ENCODE assay signal across 14 mouse cellular contexts in genomic region chr16:49175729-49176395, GRCm38 (mm10).
DNase-seq lines count a peak whose midpoint lies in the region; ATAC-seq and TF ChIP-seq lines count a peak whose summit lies in the region.
"Had no signal": no experiment of that assay in that cellular context is flagged by ENCODE, and none has a peak within 500 bp of the region (broad histone marks: within the 10 kb centered on the region; RNA-seq: fewer than 3 reads in every experiment).

No protein-coding gene starts in this region.

- no peaks in the 10 kb centered on the region for H3K36me3 ChIP-seq in kidney, embryonic 15.5 days
- H3K36me3 ChIP-seq in forebrain, embryonic 16.5 days (ENCODE audit: control insufficient read depth, insufficient read depth): no peaks in the 10 kb centered on the region
- no peaks in the 10 kb centered on the region for H3K36me3 ChIP-seq in midbrain, embryonic 11.5 days (ENCODE audit: control insufficient read depth, insufficient read depth, low read length)
- no peaks in the 10 kb centered on the region for H3K36me3 ChIP-seq in heart, adult 2 months (ENCODE audit: control insufficient read depth, insufficient read depth, low read length)
- H3K36me3 ChIP-seq: G1E had no signal

- TF ChIP-seq POLR2A in heart, adult 2 months (IDR thresholded peaks at IDR 0.05; ENCODE audit: insufficient read depth, low read depth, low read length): no peak

- no peak for DNase-seq in kidney, postnatal 36 days
- peak; percentile 37 for DNase-seq in brain, adult 2 months (ENCODE audit: low read depth, low spot score)
- no peak for DNase-seq in midbrain, embryonic 11.5 days (ENCODE audit: low spot score, missing footprints)
- no peak for DNase-seq in heart, adult 2 months
- DNase-seq in spleen, postnatal 4 days (ENCODE audit: low spot score in 2 of 2): no peak
- DNase-seq: B cell, adult 2 months; gastrocnemius, postnatal 14 days; kidney, adult 11 months; lung, postnatal 14 days had no signal

- no peaks in the 10 kb centered on the region for H3K9me3 ChIP-seq in kidney, embryonic 15.5 days (replicated peaks)
- H3K9me3 ChIP-seq in forebrain, embryonic 16.5 days (ENCODE audit: control insufficient read depth, low read length): no peaks in the 10 kb centered on the region
- no peaks in the 10 kb centered on the region for H3K9me3 ChIP-seq in midbrain, embryonic 11.5 days (ENCODE audit: control insufficient read depth, low read length)
- H3K9me3 ChIP-seq: G1E had no signal

- WGBS in kidney, embryonic 15.5 days: 83% methylated on average over 8 of the region's 8 CpGs
- WGBS in forebrain, embryonic 16.5 days: 50% methylated on average over 8 of the region's 8 CpGs
- 78% methylated on average over 8 of the region's 8 CpGs for WGBS in midbrain, embryonic 11.5 days
- 81% methylated on average over 8 of the region's 8 CpGs for WGBS in heart, adult 2 months

- ATAC-seq in kidney, embryonic 15.5 days (replicated peaks; ENCODE audit: low FRiP score): peak; percentile 40; the same call in 1 of the 2 replicates
- ATAC-seq in forebrain, embryonic 16.5 days: peak; percentile 70
- ATAC-seq in midbrain, embryonic 11.5 days (ENCODE audit: low FRiP score): peak; percentile 44
- no peak for ATAC-seq in megakaryocyte, adult 5-6 weeks (ENCODE audit: poor library complexity, severe bottlenecking)

- intact Hi-C loops in heart, adult 2 months (cut with DNase I): no loop called here

- TF ChIP-seq EP300 in heart, adult 2 months (IDR thresholded peaks at IDR 0.05; ENCODE audit: insufficient read depth, low read depth, low read length): no peak

- no peaks in the 10 kb centered on the region for H3K27me3 ChIP-seq in kidney, embryonic 15.5 days
- no peaks in the 10 kb centered on the region for H3K27me3 ChIP-seq in forebrain, embryonic 16.5 days (replicated peaks; ENCODE audit: control insufficient read depth, insufficient read depth, low read length)
- no peaks in the 10 kb centered on the region for H3K27me3 ChIP-seq in midbrain, embryonic 11.5 days (ENCODE audit: control insufficient read depth, insufficient read depth, low read length)
- H3K27me3 ChIP-seq in heart, adult 2 months (ENCODE audit: control insufficient read depth, insufficient read depth, low read length): no peaks in the 10 kb centered on the region

- no peak overlapping the region for H3K27ac ChIP-seq in kidney, embryonic 15.5 days
- no peak overlapping the region for H3K27ac ChIP-seq in forebrain, embryonic 16.5 days (ENCODE audit: low read length)
- H3K27ac ChIP-seq in midbrain, embryonic 11.5 days (ENCODE audit: low read depth, low read length): no peak overlapping the region
- no peak overlapping the region for H3K27ac ChIP-seq in heart, adult 2 months

- no peak for TF ChIP-seq CTCF in heart, adult 2 months (IDR thresholded peaks at IDR 0.05)

- H3K9ac ChIP-seq in kidney, embryonic 15.5 days: no peak overlapping the region
- H3K9ac ChIP-seq in forebrain, embryonic 16.5 days (replicated peaks; ENCODE audit: low read depth, low read length): no peak overlapping the region
- H3K9ac ChIP-seq in midbrain, embryonic 11.5 days (ENCODE audit: low read length): no peak overlapping the region
- no peak overlapping the region for H3K9ac ChIP-seq in heart, adult 2 months (ENCODE audit: low read depth, low read length)

- no peak overlapping the region for H3K4me3 ChIP-seq in kidney, embryonic 15.5 days (replicated peaks)
- no peak overlapping the region for H3K4me3 ChIP-seq in forebrain, embryonic 16.5 days (replicated peaks; ENCODE audit: low read length)
- no peak overlapping the region for H3K4me3 ChIP-seq in midbrain, embryonic 11.5 days (ENCODE audit: low read depth, low read length)
- no peak overlapping the region for H3K4me3 ChIP-seq in heart, adult 2 months

- no peaks in the 10 kb centered on the region for H3K4me1 ChIP-seq in kidney, embryonic 15.5 days
- H3K4me1 ChIP-seq in forebrain, embryonic 16.5 days (replicated peaks; ENCODE audit: control insufficient read depth, insufficient read depth, low read length): 0 out of 2 replicates have a peak, but pooled peaks cover 3% of the 10 kb centered on the region
- H3K4me1 ChIP-seq in midbrain, embryonic 11.5 days (ENCODE audit: control insufficient read depth, insufficient read depth, low read length): no peaks in the 10 kb centered on the region
- no peaks in the 10 kb centered on the region for H3K4me1 ChIP-seq in heart, adult 2 months (ENCODE audit: control insufficient read depth, insufficient read depth, low read length)

- H3K79me2 ChIP-seq in heart, adult 2 months (replicated peaks; ENCODE audit: control insufficient read depth, insufficient read depth, low read length): no peaks in the 10 kb centered on the region

- no peak overlapping the region for H3K4me2 ChIP-seq in kidney, embryonic 15.5 days
- H3K4me2 ChIP-seq in forebrain, embryonic 16.5 days (ENCODE audit: low read length): no peak overlapping the region
- H3K4me2 ChIP-seq in midbrain, embryonic 11.5 days: no peak overlapping the region
- H3K4me2 ChIP-seq: liver, embryonic 11.5 days had no signal
